Mouse (Mus musculus) lung, embryonic 14.5 days (tissue): ENCODE data around the gene Cfap43. TPM values are rescaled to one million over a fixed set of nuclear protein-coding genes. Genes with fewer than 3 reads are reported as not detected.

Experiments used
- ATAC-seq: fragments of 200-750 bp; cut with Nextera tagmentation; 2 replicates; pipeline ENCODE4 v1.8.0; 2017; ENCODE audit warnings: mild to moderate bottlenecking, moderate TSS enrichment, moderate library complexity; ENCODE audit not compliant: insufficient read depth
- DNase-seq: peaks from one replicate; pipeline ENCODE4 v3.0.0-alpha.2; 2015
- H3K27ac ChIP-seq: fragments of 300-500 bp; sonication (generic); 2 replicates; pipeline ENCODE4 v1.5.1; 2014; ENCODE audit warnings: low read depth, mild to moderate bottlenecking, moderate library complexity
- H3K27me3 ChIP-seq: fragments of 300-500 bp; sonication (generic); 2 replicates; pipeline ENCODE4 v1.6.1; 2014; ENCODE audit warnings: low read length, control low read depth; ENCODE audit not compliant: insufficient read depth
- H3K36me3 ChIP-seq: fragments of 300-500 bp; sonication (generic); 2 replicates; pipeline ENCODE4 v1.6.1; 2014; ENCODE audit warnings: control low read depth; ENCODE audit not compliant: insufficient read depth
- H3K4me1 ChIP-seq: fragments of 300-500 bp; sonication (generic); 2 replicates; pipeline ENCODE4 v1.6.1; 2014; ENCODE audit warnings: antibody characterized with exemption, control low read depth; ENCODE audit not compliant: insufficient read depth
- H3K4me2 ChIP-seq: fragments of 300-500 bp; sonication (generic); 2 replicates; pipeline ENCODE4 v1.6.1; 2014; ENCODE audit warnings: mild to moderate bottlenecking
- H3K4me3 ChIP-seq: fragments of 300-500 bp; sonication (generic); 2 replicates; pipeline ENCODE4 v1.5.1; 2014; ENCODE audit warnings: low read depth, low read length
- H3K9ac ChIP-seq: fragments of 300-500 bp; sonication (generic); 2 replicates; pipeline ENCODE4 v1.6.1; 2014
- H3K9me3 ChIP-seq: fragments of 300-500 bp; sonication (generic); 2 replicates; pipeline ENCODE4 v1.6.1; 2016; ENCODE audit warnings: low read depth, low read length, control low read depth
- CTCF ChIP-seq: IDR thresholded peaks from 2 replicates; pipeline ENCODE4 v1.5.1; 2016; ENCODE audit warnings: antibody characterized with exemption, low read depth
- WGBS: fragments of 180-500 bp; shearing (Covaris S2); extraction: QIAGEN DNeasy Blood & Tissue Kit; methylation state at CpG from one replicate; pipeline ENCODE4 v1.1.7; 2014; 5-methylcytosine and 5-hydroxymethylcytosine counted together
- polyA plus RNA-seq: library from polyadenylated mRNA; unstranded; fragments of >200 nt; fragmentation: Nextera tagmentation; extraction: Ambion mirVana; gene quantifications from 2 replicates; pipeline ENCODE4 v1.2.1, GENCODE M21; 2014

The Cfap43 gene
- polyA plus RNA-seq, 1 experiment from 2014 or later, result 0.14 TPM

DNA sequence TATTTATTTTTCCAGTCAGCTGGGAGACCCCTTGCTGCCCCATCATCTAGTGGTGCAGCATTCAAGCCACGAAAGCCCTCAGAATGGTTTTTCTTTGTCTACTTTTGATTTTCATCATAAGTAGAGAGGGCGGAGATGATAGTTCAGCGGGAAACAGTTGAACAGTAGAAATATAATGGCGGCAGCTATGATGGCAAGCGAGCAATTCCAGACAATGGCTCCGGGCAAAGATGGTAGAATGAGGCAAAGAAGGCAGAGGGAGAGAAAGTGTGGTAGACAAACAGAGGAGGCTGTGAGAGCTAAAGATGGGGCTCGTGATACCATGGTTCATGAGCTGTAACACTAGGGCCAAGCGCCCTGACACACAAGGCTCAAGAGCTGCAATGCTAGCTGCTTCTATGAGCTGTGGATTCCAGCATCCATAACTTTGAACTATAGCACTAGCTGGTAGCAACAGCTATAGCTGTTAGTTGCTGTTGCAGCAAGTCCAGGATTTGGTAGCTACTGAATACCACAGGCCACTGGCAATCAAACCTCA, 213.2 kb downstream of the Cfap43 start:
- Histone ChIP-seq H3K9me3 (no peaks in the 10 kb centered on the region), H3K27ac (no peak overlapping the region), H3K4me1 (no peaks in the 10 kb centered on the region), H3K4me2 (no peak overlapping the region), H3K36me3 (no peaks in the 10 kb centered on the region), H3K27me3 (no peaks in the 10 kb centered on the region), H3K9ac (no peak overlapping the region), H3K4me3 (no peak overlapping the region)
- DNase-seq, result no peak
- TF ChIP-seq CTCF, result no peak
- ATAC-seq, result no peak
- 86% methylated on average over 8 of the region's 8 CpGs for WGBS

DNA sequence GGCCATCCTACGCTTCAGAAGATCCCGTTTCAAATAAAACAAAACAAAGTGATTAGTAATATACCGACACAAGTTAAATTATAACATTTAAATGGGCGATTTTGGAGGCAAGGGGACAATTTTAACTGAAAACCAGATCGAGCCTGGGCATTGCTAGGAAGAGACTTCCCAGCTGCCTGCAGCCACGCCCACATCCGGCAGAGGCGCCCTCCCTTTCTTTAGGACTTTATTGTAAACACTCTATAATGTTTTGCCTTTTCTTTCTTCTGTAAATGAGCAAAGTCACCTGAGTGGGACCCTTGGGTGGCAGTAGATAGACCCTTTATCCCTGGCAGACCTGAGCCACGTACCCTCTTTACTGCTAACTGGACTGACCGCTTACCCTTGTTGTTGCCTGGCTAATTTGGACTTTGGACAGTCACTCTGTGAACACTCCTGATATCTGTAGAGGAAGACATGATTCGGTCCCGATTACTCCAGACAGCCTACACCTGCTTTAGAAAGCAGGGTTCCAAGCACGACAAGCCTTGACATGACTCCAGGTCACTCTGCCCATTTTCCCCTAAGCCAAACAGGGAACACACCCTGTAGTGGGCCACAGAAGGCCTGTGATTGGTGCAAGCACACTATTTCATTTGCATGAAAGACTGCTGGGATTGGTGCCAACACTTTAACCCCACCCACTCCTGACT, 213.9 kb downstream of the Cfap43 start:
- H3K4me2 ChIP-seq, result no peak overlapping the region
- no peak overlapping the region for H3K27ac ChIP-seq
- H3K4me3 ChIP-seq, result no peak overlapping the region
- DNase-seq, result peak; percentile 27
- H3K9me3 ChIP-seq, result no peaks in the 10 kb centered on the region
- no peak overlapping the region for H3K9ac ChIP-seq
- H3K36me3 ChIP-seq, result no peaks in the 10 kb centered on the region
- ATAC-seq, result no peak
- WGBS, result 66% methylated on average over 13 of the region's 13 CpGs
- TF ChIP-seq CTCF, result no peak
- no peaks in the 10 kb centered on the region for H3K27me3 ChIP-seq
- no peaks in the 10 kb centered on the region for H3K4me1 ChIP-seq

DNA sequence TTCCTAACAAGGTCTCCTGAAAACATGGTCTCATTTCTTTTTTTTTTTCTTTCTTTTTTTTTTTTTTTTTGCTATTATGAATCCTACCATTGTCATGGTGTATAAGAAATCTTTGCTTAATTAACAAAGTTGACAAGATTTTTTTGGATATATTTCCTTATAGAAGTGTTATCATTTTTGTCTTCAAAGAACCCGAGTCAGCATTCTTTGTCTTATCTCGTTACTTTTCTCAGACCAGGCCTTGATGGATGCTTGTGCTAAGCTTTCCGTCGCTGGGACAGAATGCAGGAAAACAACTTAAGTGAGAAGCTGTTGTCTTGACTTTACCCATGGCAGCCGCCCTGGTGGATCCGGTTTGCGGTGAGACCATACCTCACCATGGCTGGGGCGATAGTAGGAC, 218.6 kb downstream of the Cfap43 start:
- WGBS, result 72% methylated on average over 8 of the region's 8 CpGs

DNA sequence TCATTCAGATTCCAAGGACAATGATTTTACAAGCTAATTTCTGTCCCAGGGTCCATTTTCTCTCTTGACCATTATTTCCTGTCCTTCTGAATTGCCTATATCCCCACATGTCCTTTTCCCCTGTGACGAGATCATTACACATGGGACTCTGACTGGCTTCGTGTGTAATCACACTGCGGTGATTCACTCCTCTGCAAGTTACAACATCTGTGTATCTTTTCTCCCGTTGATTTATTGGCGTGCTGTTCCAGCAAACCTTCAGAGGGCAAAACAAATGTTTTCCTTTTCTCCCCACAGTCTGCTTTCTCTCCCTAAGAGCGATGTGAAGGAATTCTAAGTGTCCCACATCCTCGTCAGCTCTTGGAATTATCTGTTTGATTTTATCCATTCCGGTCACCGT, 219.3 kb downstream of the Cfap43 start:
- no peak overlapping the region; the same call in 1 of the 2 replicates for H3K27ac ChIP-seq
- H3K4me2 ChIP-seq, result no peak overlapping the region
- H3K36me3 ChIP-seq, result no peaks in the 10 kb centered on the region
- H3K4me3 ChIP-seq, result no peak overlapping the region
- 0 out of 2 replicates have a peak, but pooled peaks cover 4% of the 10 kb centered on the region for H3K4me1 ChIP-seq
- ATAC-seq (no peak), DNase-seq (peak; percentile 42)
- no peaks in the 10 kb centered on the region for H3K9me3 ChIP-seq
- no peak for TF ChIP-seq CTCF
- H3K27me3 ChIP-seq, result no peaks in the 10 kb centered on the region
- WGBS, result 28% methylated on average over 9 of the region's 9 CpGs
- H3K9ac ChIP-seq, result no peak overlapping the region

More for the DNA sequence above, 218.6 kb downstream of the Cfap43 start:
- no peak overlapping the region for H3K4me2 ChIP-seq
- H3K9ac ChIP-seq, result no peak overlapping the region
- DNase-seq (no peak), ATAC-seq (no peak)
- H3K27ac ChIP-seq, result no peak overlapping the region
- H3K36me3 ChIP-seq, result no peaks in the 10 kb centered on the region
- no peaks in the 10 kb centered on the region for H3K27me3 ChIP-seq
- 0 out of 2 replicates have a peak, but pooled peaks cover 4% of the 10 kb centered on the region for H3K4me1 ChIP-seq
- no peaks in the 10 kb centered on the region for H3K9me3 ChIP-seq
- TF ChIP-seq CTCF, result no peak
- no peak overlapping the region for H3K4me3 ChIP-seq

DNA sequence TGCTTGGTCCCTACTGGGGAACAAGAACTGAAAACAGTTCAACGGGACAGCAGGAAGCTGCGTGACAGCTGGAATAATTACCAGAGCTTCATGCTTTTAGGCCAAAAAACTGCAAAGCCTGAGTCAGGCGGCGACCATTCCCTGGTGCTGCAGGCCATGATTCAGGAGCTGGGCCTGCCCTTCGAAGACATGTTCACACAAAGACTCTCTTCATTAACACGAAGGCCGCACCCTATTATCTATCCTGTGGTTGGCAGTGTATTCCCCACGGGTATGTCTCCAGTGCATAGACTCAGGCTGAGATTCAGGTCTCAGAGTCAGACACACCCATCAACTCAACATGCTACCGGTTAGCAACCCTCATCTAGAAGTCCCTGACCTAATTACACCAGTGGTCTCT, 220.8 kb downstream of the Cfap43 start:
- H3K4me3 ChIP-seq, result no peak overlapping the region
- no peak overlapping the region for H3K27ac ChIP-seq
- DNase-seq (no peak), ATAC-seq (no peak)
- H3K27me3 ChIP-seq, result no peaks in the 10 kb centered on the region
- WGBS, result 66% methylated on average over 9 of the region's 9 CpGs
- no peak overlapping the region for H3K4me2 ChIP-seq
- no peak for TF ChIP-seq CTCF
- H3K9me3 ChIP-seq, result no peaks in the 10 kb centered on the region
- H3K36me3 ChIP-seq, result no peaks in the 10 kb centered on the region
- H3K9ac ChIP-seq, result no peak overlapping the region
- H3K4me1 ChIP-seq, result 0 out of 2 replicates have a peak, but pooled peaks cover 4% of the 10 kb centered on the region

DNA sequence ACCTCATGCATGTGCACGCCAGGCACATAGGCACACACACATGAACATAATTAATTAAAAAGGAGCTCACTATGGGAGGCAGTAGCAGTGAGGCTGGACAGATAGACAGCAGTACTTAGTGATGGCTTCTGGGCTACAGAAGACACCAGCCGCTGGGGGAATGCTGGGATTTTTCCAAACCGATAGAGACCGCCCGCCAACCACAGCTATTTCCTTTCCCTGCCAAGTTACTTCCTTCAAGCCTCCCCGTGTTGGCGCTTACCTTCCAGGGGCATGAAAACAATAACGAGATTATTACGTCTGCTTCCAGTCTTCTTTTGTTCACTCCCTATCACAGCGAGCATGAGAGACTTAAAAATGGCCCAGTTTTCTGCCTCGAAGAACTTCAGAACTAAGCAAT, 222.0 kb downstream of the Cfap43 start:
- Histone ChIP-seq H3K9ac (no peak overlapping the region), H3K4me3 (no peak overlapping the region), H3K27me3 (no peaks in the 10 kb centered on the region), H3K27ac (no peak overlapping the region), H3K9me3 (no peaks in the 10 kb centered on the region), H3K36me3 (no peaks in the 10 kb centered on the region), H3K4me2 (no peak overlapping the region), H3K4me1 (0 out of 2 replicates have a peak, but pooled peaks cover 4% of the 10 kb centered on the region)
- WGBS, result 92% methylated on average over 11 of the region's 11 CpGs
- no peak for TF ChIP-seq CTCF
- DNase-seq (no peak), ATAC-seq (no peak)

DNA sequence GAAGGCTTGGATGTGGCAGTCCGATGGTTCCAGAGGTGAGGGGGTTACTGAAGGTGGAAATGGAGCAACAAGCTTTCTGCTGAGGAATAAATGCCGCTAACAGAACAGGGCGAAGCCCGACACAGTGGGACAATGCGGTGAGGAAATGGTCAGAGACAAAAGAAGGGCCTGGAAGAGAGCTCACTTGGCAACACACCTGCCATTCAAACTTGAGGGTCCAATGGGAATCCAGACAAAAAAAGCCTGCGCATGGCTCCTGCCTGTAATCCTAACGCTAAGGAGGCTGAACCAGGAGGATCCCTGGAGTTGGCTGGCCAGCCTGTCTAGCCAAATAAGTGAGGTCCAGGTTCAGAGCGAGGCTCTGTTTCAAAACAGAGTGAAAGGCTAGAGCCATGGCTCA, 222.7 kb downstream of the Cfap43 start:
- H3K27ac ChIP-seq, result no peak overlapping the region
- no peaks in the 10 kb centered on the region for H3K36me3 ChIP-seq
- H3K4me2 ChIP-seq, result no peak overlapping the region
- no peaks in the 10 kb centered on the region for H3K27me3 ChIP-seq
- ATAC-seq (no peak), DNase-seq (no peak)
- no peak overlapping the region for H3K4me3 ChIP-seq
- TF ChIP-seq CTCF, result no peak
- H3K9ac ChIP-seq, result no peak overlapping the region
- 96% methylated on average over 8 of the region's 8 CpGs for WGBS
- H3K4me1 ChIP-seq, result 0 out of 2 replicates have a peak, but pooled peaks cover 4% of the 10 kb centered on the region
- no peaks in the 10 kb centered on the region for H3K9me3 ChIP-seq
